Mouse (Mus musculus): ENCODE measurements around the gene Tnfsf14. TPM values are rescaled to one million over a fixed set of nuclear protein-coding genes. Genes with fewer than 3 reads are reported as not detected.

Gene Tnfsf14
- polyA plus RNA-seq, 1 experiment, result not detected

- Histone ChIP-seq H3K4me2 (ENCODE audit: low read depth) (no peak overlapping the region), H3ac (ENCODE audit: control insufficient read depth, insufficient read length) (no peak overlapping the region), H3K79me2 (ENCODE audit: control insufficient read depth, insufficient read depth) (no peaks in the 10 kb centered on the region), H3K4me3 (no peak overlapping the region), H3K36me3 (ENCODE audit: control insufficient read depth, insufficient read depth) (no peaks in the 10 kb centered on the region), H3K27me3 (ENCODE audit: control insufficient read depth, insufficient read depth, insufficient read length) (peaks cover 29% of the 10 kb centered on the region)
- TF ChIP-seq MYOG (IDR thresholded peaks at IDR 0.05; ENCODE audit: control insufficient read depth in 1 of 3, insufficient read depth in 1 of 3, insufficient read length in 2 of 3, low read depth in 2 of 3) (no peak), POLR2AphosphoS2 (IDR thresholded peaks at IDR 0.05; ENCODE audit: insufficient read length, low read depth) (no peak), MAX (IDR thresholded peaks at IDR 0.05; ENCODE audit: low read depth) (no peak), SRF (IDR thresholded peaks at IDR 0.05; ENCODE audit: control insufficient read depth, insufficient read length, low read depth) (no peak), POLR2A (IDR thresholded peaks at IDR 0.05; ENCODE audit: insufficient read length, low read depth) (no peak), REST (IDR thresholded peaks at IDR 0.05; ENCODE audit: insufficient read depth, insufficient read length) (no peak), CEBPB (IDR thresholded peaks at IDR 0.05; ENCODE audit: insufficient read depth, poor library complexity, severe bottlenecking) (no peak), MYOD1 (IDR thresholded peaks at IDR 0.05; ENCODE audit: control insufficient read depth in 1 of 3, insufficient read length in 2 of 3, low read depth in 2 of 3) (no peak), E2F4 (IDR thresholded peaks at IDR 0.05; ENCODE audit: insufficient read depth) (no peak), TCF12 (IDR thresholded peaks at IDR 0.05; ENCODE audit: insufficient read depth, poor library complexity, severe bottlenecking) (no peak), USF1 (IDR thresholded peaks at IDR 0.05; ENCODE audit: low read depth) (no peak), TCF3 (IDR thresholded peaks at IDR 0.05; ENCODE audit: insufficient read length, low read depth) (no peak)
These were observed 45.6 kb downstream of the Tnfsf14 start for GRCm38 (mm10) chr17:57148343-57148742.

- Histone ChIP-seq H3K36me3 (ENCODE audit: control insufficient read depth, insufficient read depth) (no peaks in the 10 kb centered on the region), H3K27me3 (ENCODE audit: control insufficient read depth, insufficient read depth, insufficient read length) (peaks cover 22% of the 10 kb centered on the region), H3K4me3 (no peak overlapping the region), H3ac (ENCODE audit: control insufficient read depth, insufficient read length) (no peak overlapping the region), H3K79me2 (ENCODE audit: control insufficient read depth, insufficient read depth) (no peaks in the 10 kb centered on the region), H3K4me2 (ENCODE audit: low read depth) (no peak overlapping the region)
- TF ChIP-seq MYOG (IDR thresholded peaks at IDR 0.05; ENCODE audit: control insufficient read depth in 1 of 3, insufficient read depth in 1 of 3, insufficient read length in 2 of 3, low read depth in 2 of 3), result no peak
- no peak for TF ChIP-seq MAX (IDR thresholded peaks at IDR 0.05; ENCODE audit: low read depth)
- TF ChIP-seq SRF (IDR thresholded peaks at IDR 0.05; ENCODE audit: control insufficient read depth, insufficient read length, low read depth), result no peak
- TF ChIP-seq USF1 (IDR thresholded peaks at IDR 0.05; ENCODE audit: low read depth), result no peak
- TF ChIP-seq MYOD1 (IDR thresholded peaks at IDR 0.05; ENCODE audit: control insufficient read depth in 1 of 3, insufficient read length in 2 of 3, low read depth in 2 of 3), result no peak
- no peak for TF ChIP-seq REST (IDR thresholded peaks at IDR 0.05; ENCODE audit: insufficient read depth, insufficient read length)
- TF ChIP-seq TCF12 (IDR thresholded peaks at IDR 0.05; ENCODE audit: insufficient read depth, poor library complexity, severe bottlenecking), result no peak
- TF ChIP-seq CEBPB (IDR thresholded peaks at IDR 0.05; ENCODE audit: insufficient read depth, poor library complexity, severe bottlenecking), result no peak
- TF ChIP-seq POLR2AphosphoS2 (IDR thresholded peaks at IDR 0.05; ENCODE audit: insufficient read length, low read depth), result no peak
- TF ChIP-seq POLR2A (IDR thresholded peaks at IDR 0.05; ENCODE audit: insufficient read length, low read depth), result no peak
- no peak for TF ChIP-seq TCF3 (IDR thresholded peaks at IDR 0.05; ENCODE audit: insufficient read length, low read depth)
- TF ChIP-seq E2F4 (IDR thresholded peaks at IDR 0.05; ENCODE audit: insufficient read depth), result no peak
These were observed 48.9 kb downstream of the Tnfsf14 start for GRCm38 (mm10) chr17:57145115-57145514.

DNA sequence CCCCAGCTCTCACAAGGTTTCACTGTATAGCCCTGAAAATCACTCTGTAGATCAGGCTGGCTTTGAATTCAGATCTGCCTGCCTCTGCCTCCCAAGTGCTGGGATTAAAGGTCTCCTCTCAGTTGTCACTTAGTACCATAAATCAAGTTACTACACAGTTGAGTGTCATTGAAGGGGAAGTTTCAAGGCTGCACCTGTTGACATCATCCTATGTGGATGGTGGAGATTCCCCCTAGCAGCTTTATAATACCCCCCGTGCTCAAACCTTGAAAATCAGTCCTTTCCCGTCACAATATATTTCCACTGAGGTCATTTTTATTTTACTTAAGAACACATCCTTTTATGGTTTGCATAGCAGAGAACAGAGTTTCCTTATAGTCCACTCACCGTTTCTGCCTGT lies 50.3 kb downstream of the Tnfsf14 start:
- no peaks in the 10 kb centered on the region for H3K36me3 ChIP-seq (ENCODE audit: control insufficient read depth, insufficient read depth)
- no peak overlapping the region for H3ac ChIP-seq (ENCODE audit: control insufficient read depth, insufficient read length)
- H3K4me2 ChIP-seq (ENCODE audit: low read depth), result no peak overlapping the region
- H3K79me2 ChIP-seq (ENCODE audit: control insufficient read depth, insufficient read depth), result no peaks in the 10 kb centered on the region
- TF ChIP-seq MAX (IDR thresholded peaks at IDR 0.05; ENCODE audit: low read depth), result no peak
- TF ChIP-seq MYOG (IDR thresholded peaks at IDR 0.05; ENCODE audit: control insufficient read depth in 1 of 3, insufficient read depth in 1 of 3, insufficient read length in 2 of 3, low read depth in 2 of 3), result no peak
- TF ChIP-seq CEBPB (IDR thresholded peaks at IDR 0.05; ENCODE audit: insufficient read depth, poor library complexity, severe bottlenecking), result no peak
- TF ChIP-seq POLR2A (IDR thresholded peaks at IDR 0.05; ENCODE audit: insufficient read length, low read depth), result no peak
- no peak for TF ChIP-seq MYOD1 (IDR thresholded peaks at IDR 0.05; ENCODE audit: control insufficient read depth in 1 of 3, insufficient read length in 2 of 3, low read depth in 2 of 3)
- no peak for TF ChIP-seq POLR2AphosphoS2 (IDR thresholded peaks at IDR 0.05; ENCODE audit: insufficient read length, low read depth)
- TF ChIP-seq SRF (IDR thresholded peaks at IDR 0.05; ENCODE audit: control insufficient read depth, insufficient read length, low read depth), result no peak
- TF ChIP-seq USF1 (IDR thresholded peaks at IDR 0.05; ENCODE audit: low read depth), result no peak
- no peak for TF ChIP-seq E2F4 (IDR thresholded peaks at IDR 0.05; ENCODE audit: insufficient read depth)
- TF ChIP-seq TCF3 (IDR thresholded peaks at IDR 0.05; ENCODE audit: insufficient read length, low read depth), result no peak
- no peak for TF ChIP-seq REST (IDR thresholded peaks at IDR 0.05; ENCODE audit: insufficient read depth, insufficient read length)
- no peak for TF ChIP-seq TCF12 (IDR thresholded peaks at IDR 0.05; ENCODE audit: insufficient read depth, poor library complexity, severe bottlenecking)
- no peak overlapping the region for H3K4me3 ChIP-seq
- H3K27me3 ChIP-seq (ENCODE audit: control insufficient read depth, insufficient read depth, insufficient read length), result peaks cover 8% of the 10 kb centered on the region

- H3K27me3 ChIP-seq (ENCODE audit: control insufficient read depth, insufficient read depth, insufficient read length), result no peaks in the 10 kb centered on the region
- no peaks in the 10 kb centered on the region for H3K79me2 ChIP-seq (ENCODE audit: control insufficient read depth, insufficient read depth)
- no peak overlapping the region for H3ac ChIP-seq (ENCODE audit: control insufficient read depth, insufficient read length)
- no peaks in the 10 kb centered on the region for H3K36me3 ChIP-seq (ENCODE audit: control insufficient read depth, insufficient read depth)
- H3K4me3 ChIP-seq, result no peak overlapping the region
- no peak overlapping the region for H3K4me2 ChIP-seq (ENCODE audit: low read depth)
- no peak for TF ChIP-seq POLR2AphosphoS2 (IDR thresholded peaks at IDR 0.05; ENCODE audit: insufficient read length, low read depth)
- TF ChIP-seq MYOD1 (IDR thresholded peaks at IDR 0.05; ENCODE audit: control insufficient read depth in 1 of 3, insufficient read length in 2 of 3, low read depth in 2 of 3), result no peak
- TF ChIP-seq TCF3 (IDR thresholded peaks at IDR 0.05; ENCODE audit: insufficient read length, low read depth), result no peak
- TF ChIP-seq CEBPB (IDR thresholded peaks at IDR 0.05; ENCODE audit: insufficient read depth, poor library complexity, severe bottlenecking), result no peak
- TF ChIP-seq E2F4 (IDR thresholded peaks at IDR 0.05; ENCODE audit: insufficient read depth), result no peak
- no peak for TF ChIP-seq MAX (IDR thresholded peaks at IDR 0.05; ENCODE audit: low read depth)
- TF ChIP-seq REST (IDR thresholded peaks at IDR 0.05; ENCODE audit: insufficient read depth, insufficient read length), result no peak
- no peak for TF ChIP-seq MYOG (IDR thresholded peaks at IDR 0.05; ENCODE audit: control insufficient read depth in 1 of 3, insufficient read depth in 1 of 3, insufficient read length in 2 of 3, low read depth in 2 of 3)
- no peak for TF ChIP-seq TCF12 (IDR thresholded peaks at IDR 0.05; ENCODE audit: insufficient read depth, poor library complexity, severe bottlenecking)
- TF ChIP-seq SRF (IDR thresholded peaks at IDR 0.05; ENCODE audit: control insufficient read depth, insufficient read length, low read depth), result no peak
- no peak for TF ChIP-seq POLR2A (IDR thresholded peaks at IDR 0.05; ENCODE audit: insufficient read length, low read depth)
These were observed 54.3 kb downstream of the Tnfsf14 start for GRCm38 (mm10) chr17:57139708-57140107.

Other genes with a start within 250 kb of the Tnfsf14 start
- gene Acer1, start 212.1 kb downstream of the Tnfsf14 start, polyA plus RNA-seq (2012; fragmentation: generic; extraction: Trizol), result not detected
- 154 TPM for gene Clpp, start 203.9 kb downstream of the Tnfsf14 start, polyA plus RNA-seq (2012; fragmentation: generic; extraction: Trizol)
- 61.9 TPM for gene Alkbh7, start 196.8 kb downstream of the Tnfsf14 start, polyA plus RNA-seq (2012; fragmentation: generic; extraction: Trizol)
- gene Pspn, start 194.2 kb downstream of the Tnfsf14 start, polyA plus RNA-seq (2012; fragmentation: generic; extraction: Trizol), result 1.1 TPM
- 61.6 TPM for gene Gtf2f1, start 182.9 kb downstream of the Tnfsf14 start, polyA plus RNA-seq (2012; fragmentation: generic; extraction: Trizol)
- 0.04 TPM for gene Gm17949, start 182.7 kb downstream of the Tnfsf14 start, polyA plus RNA-seq (2012; fragmentation: generic; extraction: Trizol)
- 42.5 TPM for gene Khsrp, start 162.7 kb downstream of the Tnfsf14 start, polyA plus RNA-seq (2012; fragmentation: generic; extraction: Trizol)
- gene Slc25a41, start 152.5 kb downstream of the Tnfsf14 start, polyA plus RNA-seq (2012; fragmentation: generic; extraction: Trizol), result not detected
- gene Crb3, start 135.1 kb downstream of the Tnfsf14 start, polyA plus RNA-seq (2012; fragmentation: generic; extraction: Trizol), result not detected
- gene Slc25a23, start 134.3 kb downstream of the Tnfsf14 start, polyA plus RNA-seq (2012; fragmentation: generic; extraction: Trizol), result 2.2 TPM
- 0.04 TPM for gene Dennd1c, start 115.7 kb downstream of the Tnfsf14 start, polyA plus RNA-seq (2012; fragmentation: generic; extraction: Trizol)
- gene Tubb4a, start 106.4 kb downstream of the Tnfsf14 start, polyA plus RNA-seq (2012; fragmentation: generic; extraction: Trizol), result 0.14 TPM
- gene Tnfsf9, start 88.9 kb downstream of the Tnfsf14 start, polyA plus RNA-seq (2012; fragmentation: generic; extraction: Trizol), result 7.0 TPM
- not detected for gene Cd70, start 44.4 kb downstream of the Tnfsf14 start, polyA plus RNA-seq (2012; fragmentation: generic; extraction: Trizol)
- 0.12 TPM for gene C3, start 34.0 kb upstream of the Tnfsf14 start, polyA plus RNA-seq (2012; fragmentation: generic; extraction: Trizol)
- gene Gpr108, start 54.3 kb upstream of the Tnfsf14 start, polyA plus RNA-seq (2012; fragmentation: generic; extraction: Trizol), result 53.9 TPM
- gene Trip10, start 55.3 kb upstream of the Tnfsf14 start, polyA plus RNA-seq (2012; fragmentation: generic; extraction: Trizol), result 39.2 TPM
- not detected for gene Vav1, start 84.9 kb upstream of the Tnfsf14 start, polyA plus RNA-seq (2012; fragmentation: generic; extraction: Trizol)
- gene Adgre1, start 164.5 kb upstream of the Tnfsf14 start, polyA plus RNA-seq (2012; fragmentation: generic; extraction: Trizol), result 0.01 TPM